15 mouse cellular contexts compared by ENCODE assay signal in the genomic region with DNA sequence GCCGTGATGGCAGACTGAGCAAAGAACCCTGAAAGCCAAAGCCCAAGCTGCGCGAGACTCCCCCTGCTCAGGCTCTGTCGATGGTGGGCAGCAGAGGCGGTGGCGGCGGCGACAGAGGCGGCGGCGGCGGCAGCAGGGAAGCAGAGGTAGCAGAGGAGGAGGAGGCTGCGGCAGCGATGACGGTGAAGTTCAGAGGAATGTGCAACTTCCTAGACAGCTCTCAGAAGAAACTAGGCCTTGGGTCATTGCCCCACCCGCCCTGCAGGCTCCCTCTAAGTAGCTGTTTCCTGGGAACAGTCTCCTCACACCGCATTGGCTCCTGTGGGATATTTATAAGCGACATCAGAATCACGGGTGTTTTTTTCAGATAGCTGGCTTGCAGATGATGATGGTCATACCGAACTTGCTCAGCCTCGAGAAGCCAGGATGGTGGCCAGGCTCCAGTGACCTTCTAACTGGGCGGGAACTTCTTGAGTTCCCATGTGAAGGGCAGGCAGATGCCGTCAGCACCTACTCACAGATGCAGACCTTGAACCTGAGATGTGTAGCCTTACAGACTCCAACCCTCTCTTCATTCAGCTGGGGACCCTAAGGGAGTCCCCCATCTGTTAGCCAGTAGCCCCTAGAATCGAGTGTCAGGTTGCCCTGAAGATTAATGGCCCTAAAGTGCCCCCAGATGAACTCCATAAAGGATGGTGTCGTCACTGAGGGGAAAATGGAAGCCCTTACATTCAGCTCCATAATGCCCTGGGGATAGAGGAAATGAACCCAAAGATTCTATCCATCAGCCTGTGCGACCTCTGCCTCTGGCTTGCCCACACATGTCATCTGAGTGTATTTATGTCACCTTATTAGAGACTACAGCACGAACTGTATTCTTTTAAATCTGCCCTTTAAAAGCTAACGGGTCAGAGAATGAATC. TPM values are rescaled to one million over a fixed set of nuclear protein-coding genes. Genes with fewer than 3 reads are reported as not detected.
A peak's percentile ranks its signal among the peaks of the same experiment; 100 is the strongest.
DNase-seq lines count a peak whose midpoint lies in the region; ATAC-seq and TF ChIP-seq lines count a peak whose summit lies in the region.
"Had no signal": no experiment of that assay in that cellular context is flagged by ENCODE, and none has a peak within 500 bp of the region (broad histone marks: within the 10 kb centered on the region; RNA-seq: fewer than 3 reads in every experiment).

No protein-coding gene starts in this region.

- H3K4me3 ChIP-seq in hindbrain, embryonic 10.5 days, result no peak overlapping the region
- H3K4me3 ChIP-seq in hindbrain, postnatal 0 days (ENCODE audit: low read length), result no peak overlapping the region
- H3K4me3 ChIP-seq in limb, embryonic 10.5 days, result peak overlapping the region; percentile 15; the same call in 1 of the 2 replicates
- H3K4me3 ChIP-seq: left cerebral cortex, adult 2 months; midbrain, embryonic 15.5 days had no signal

- peaks cover 25% of the 10 kb centered on the region for H3K4me1 ChIP-seq in hindbrain, embryonic 10.5 days (replicated peaks)
- no peaks in the 10 kb centered on the region for H3K4me1 ChIP-seq in hindbrain, postnatal 0 days (ENCODE audit: insufficient read depth, low read length)
- peaks cover 36% of the 10 kb centered on the region for H3K4me1 ChIP-seq in limb, embryonic 10.5 days
- H3K4me1 ChIP-seq: midbrain, embryonic 15.5 days had no signal

- no peak for TF ChIP-seq CTCF in hindbrain, postnatal 0 days (IDR thresholded peaks at IDR 0.05; ENCODE audit: low read depth)

- H3K27me3 ChIP-seq in hindbrain, embryonic 10.5 days (ENCODE audit: insufficient read depth, poor library complexity, severe bottlenecking), result 0 out of 2 replicates have a peak, but pooled peaks cover 5% of the 10 kb centered on the region
- H3K27me3 ChIP-seq in hindbrain, postnatal 0 days (ENCODE audit: insufficient read depth, low read length), result no peaks in the 10 kb centered on the region
- H3K27me3 ChIP-seq in limb, embryonic 10.5 days (ENCODE audit: low read depth, poor library complexity, severe bottlenecking), result no peaks in the 10 kb centered on the region; the same call in 1 of the 2 replicates
- H3K27me3 ChIP-seq: midbrain, embryonic 15.5 days had no signal

- H3K9ac ChIP-seq in hindbrain, postnatal 0 days (replicated peaks; ENCODE audit: low read length), result no peak overlapping the region
- H3K9ac ChIP-seq: midbrain, embryonic 15.5 days had no signal

- 60% methylated on average over 28 of the region's 28 CpGs for WGBS in hindbrain, embryonic 10.5 days
- 60% methylated on average over 28 of the region's 28 CpGs for WGBS in hindbrain, postnatal 0 days
- WGBS in limb, embryonic 10.5 days, result 46% methylated on average over 28 of the region's 28 CpGs

- H3K4me2 ChIP-seq in hindbrain, postnatal 0 days (ENCODE audit: low read depth, low read length), result no peak overlapping the region
- H3K4me2 ChIP-seq: midbrain, embryonic 15.5 days had no signal

- DNase-seq in hindbrain, embryonic 10.5 days (ENCODE audit: low spot score), result peak; percentile 19
- no peak for DNase-seq in hindbrain, postnatal 0 days (ENCODE audit: low spot score)
- DNase-seq in ES-CJ7 (ENCODE audit: low read depth, low spot score), result peak; percentile 58
- DNase-seq in NIH3T3 (ENCODE audit: low read depth), result peak; percentile 1
- DNase-seq in limb, embryonic 10.5 days (ENCODE audit: low spot score), result no peak
- no peak for DNase-seq in cerebellum, postnatal 10 days
- DNase-seq in testis, postnatal 10 days (ENCODE audit: low spot score), result no peak
- DNase-seq: cerebellum, adult 9-10 months; gastrocnemius, postnatal 14 days; kidney, postnatal 10 days; thymus, postnatal 36 days had no signal

- ATAC-seq in hindbrain, postnatal 0 days, result no peak
- ATAC-seq: midbrain, embryonic 15.5 days had no signal

- peaks cover 4% of the 10 kb centered on the region for H3K36me3 ChIP-seq in hindbrain, embryonic 10.5 days
- H3K36me3 ChIP-seq in hindbrain, postnatal 0 days (ENCODE audit: insufficient read depth, low read length), result no peaks in the 10 kb centered on the region; the same call in 1 of the 2 replicates
- peaks cover 5% of the 10 kb centered on the region; the same call in 1 of the 2 replicates for H3K36me3 ChIP-seq in limb, embryonic 10.5 days
- H3K36me3 ChIP-seq: midbrain, embryonic 15.5 days had no signal

- H3K9me3 ChIP-seq in hindbrain, embryonic 10.5 days, result no peaks in the 10 kb centered on the region
- H3K9me3 ChIP-seq in hindbrain, postnatal 0 days (ENCODE audit: low read length), result no peaks in the 10 kb centered on the region
- H3K9me3 ChIP-seq in limb, embryonic 10.5 days (replicated peaks), result no peaks in the 10 kb centered on the region
- H3K9me3 ChIP-seq: midbrain, embryonic 15.5 days had no signal

- H3K27ac ChIP-seq in hindbrain, embryonic 10.5 days, result 0 out of 2 replicates have a peak overlapping the region, but pooled peaks have one; percentile 3
- no peak overlapping the region for H3K27ac ChIP-seq in hindbrain, postnatal 0 days
- H3K27ac ChIP-seq in limb, embryonic 10.5 days, result peak overlapping the region; percentile 53; the same call in 1 of the 2 replicates
- H3K27ac ChIP-seq: left cerebral cortex, adult 2 months; midbrain, embryonic 15.5 days had no signal

RNA-seq across cellular contexts. Expression of a gene that starts 12.9 kb away (rescaled TPM):
- 167 and 168 TPM in 2 replicates for polyA plus RNA-seq in hindbrain, embryonic 10.5 days (2016; fragmentation: Nextera tagmentation; extraction: Ambion mirVana)
- 61.4 and 63.9 TPM in 2 replicates for total RNA-seq in hindbrain, postnatal 0 days (2014; rRNA removed)
- polyA plus RNA-seq in hindbrain, postnatal 0 days (2015; fragmentation: Nextera tagmentation; extraction: Ambion mirVana), result 168 and 179 TPM in 2 replicates
- polyA plus RNA-seq in limb, embryonic 10.5 days (2016; fragmentation: Nextera tagmentation; extraction: Ambion mirVana), result 168 TPM in 2 replicates

RNA-seq across cellular contexts. Expression of a gene that starts 26.8 kb away (rescaled TPM):
- polyA plus RNA-seq in hindbrain, embryonic 10.5 days (2016; fragmentation: Nextera tagmentation; extraction: Ambion mirVana), result not detected in 2 replicates
- not detected in 2 replicates for total RNA-seq in hindbrain, postnatal 0 days (2014; rRNA removed)
- polyA plus RNA-seq in hindbrain, postnatal 0 days (2015; fragmentation: Nextera tagmentation; extraction: Ambion mirVana), result not detected in 2 replicates
- not detected in 2 replicates for polyA plus RNA-seq in limb, embryonic 10.5 days (2016; fragmentation: Nextera tagmentation; extraction: Ambion mirVana)
- total RNA-seq: gastrocnemius, postnatal 14 days; left cerebral cortex, adult 2 months had no signal
- polyA plus RNA-seq: liver, embryonic 16.5 days; midbrain, embryonic 15.5 days; spleen, adult 2 months had no signal

Comparison
In these comparisons a context has a peak if more than half of its experiments do, and no peak if none do; other contexts are left out.
1. DNase-seq: peak in hindbrain, embryonic 10.5 days (single experiment), ES-CJ7 (single experiment) and NIH3T3 (single experiment); none in hindbrain, postnatal 0 days (single experiment), limb, embryonic 10.5 days (single experiment), cerebellum, postnatal 10 days (0 of 2) and testis, postnatal 10 days (single experiment).